Mouse (Mus musculus): ENCODE data around the gene Maml3. TPM values are rescaled to one million over a fixed set of nuclear protein-coding genes. Genes with fewer than 3 reads are reported as not detected.

The Maml3 gene
- polyA plus RNA-seq, 1 experiment from 2014 or later = 8.4 TPM

- 76% methylated on average over 11 of the region's 11 CpGs for WGBS
- H3K36me3 ChIP-seq = no peaks in the 10 kb centered on the region
- no peaks in the 10 kb centered on the region for H3K9me3 ChIP-seq
- peaks cover 25% of the 10 kb centered on the region for H3K4me1 ChIP-seq
- no peak overlapping the region for H3K9ac ChIP-seq
- H3K4me3 ChIP-seq = no peak overlapping the region
- no peaks in the 10 kb centered on the region for H3K27me3 ChIP-seq
- H3K27ac ChIP-seq = no peak overlapping the region
- ATAC-seq (ENCODE audit: borderline replicate concordance, extremely low read depth, low FRiP score, low TSS enrichment) = no peak
- no peak overlapping the region for H3K4me2 ChIP-seq
These were observed 107.3 kb downstream of the Maml3 start for GRCm38 (mm10) chr3:51997616-51998015.

- no peaks in the 10 kb centered on the region for H3K9me3 ChIP-seq
- H3K4me2 ChIP-seq = no peak overlapping the region
- no peak overlapping the region for H3K9ac ChIP-seq
- 65% methylated on average over 6 of the region's 6 CpGs for WGBS
- ATAC-seq (ENCODE audit: borderline replicate concordance, extremely low read depth, low FRiP score, low TSS enrichment) = no peak
- H3K4me3 ChIP-seq = no peak overlapping the region
- H3K27me3 ChIP-seq = no peaks in the 10 kb centered on the region
- H3K36me3 ChIP-seq = no peaks in the 10 kb centered on the region
- H3K27ac ChIP-seq = no peak overlapping the region
- H3K4me1 ChIP-seq = 0 out of 2 replicates have a peak, but pooled peaks cover 5% of the 10 kb centered on the region
These were observed 118.4 kb downstream of the Maml3 start for GRCm38 (mm10) chr3:51986507-51986906.

GRCm38 (mm10) chr3:51981496-51981895, 123.4 kb downstream of the Maml3 start:
- no peaks in the 10 kb centered on the region for H3K27me3 ChIP-seq
- H3K4me2 ChIP-seq = no peak overlapping the region
- H3K27ac ChIP-seq = no peak overlapping the region
- H3K4me1 ChIP-seq = peaks cover 26% of the 10 kb centered on the region
- no peak overlapping the region for H3K4me3 ChIP-seq
- no peak overlapping the region for H3K9ac ChIP-seq
- H3K36me3 ChIP-seq = no peaks in the 10 kb centered on the region
- ATAC-seq (ENCODE audit: borderline replicate concordance, extremely low read depth, low FRiP score, low TSS enrichment) = no peak
- no peaks in the 10 kb centered on the region for H3K9me3 ChIP-seq
- 63% methylated on average over 5 of the region's 5 CpGs for WGBS

GRCm38 (mm10) chr3:51977654-51978352, 127.1 kb downstream of the Maml3 start:
- H3K4me1 ChIP-seq = peaks cover 36% of the 10 kb centered on the region
- no peaks in the 10 kb centered on the region for H3K36me3 ChIP-seq
- H3K27me3 ChIP-seq = no peaks in the 10 kb centered on the region
- H3K4me3 ChIP-seq = no peak overlapping the region
- 43% methylated on average over 8 of the region's 8 CpGs for WGBS
- H3K4me2 ChIP-seq = peak overlapping the region; percentile 37
- peak; percentile 62; the same call in 1 of the 2 replicates for ATAC-seq (ENCODE audit: borderline replicate concordance, extremely low read depth, low FRiP score, low TSS enrichment)
- peak overlapping the region; percentile 76 for H3K27ac ChIP-seq
- H3K9ac ChIP-seq = no peak overlapping the region
- H3K9me3 ChIP-seq = no peaks in the 10 kb centered on the region

- Histone ChIP-seq H3K4me2 (no peak overlapping the region), H3K9me3 (no peaks in the 10 kb centered on the region), H3K4me1 (peaks cover 40% of the 10 kb centered on the region), H3K27ac (no peak overlapping the region), H3K4me3 (no peak overlapping the region), H3K36me3 (no peaks in the 10 kb centered on the region), H3K27me3 (no peaks in the 10 kb centered on the region), H3K9ac (no peak overlapping the region)
- no peak for ATAC-seq (ENCODE audit: borderline replicate concordance, extremely low read depth, low FRiP score, low TSS enrichment)
- 94% methylated on average over 7 of the region's 7 CpGs for WGBS
These were observed 130.3 kb downstream of the Maml3 start for GRCm38 (mm10) chr3:51974601-51975000.

GRCm38 (mm10) chr3:51974153-51974552, 130.7 kb downstream of the Maml3 start:
- Histone ChIP-seq H3K27me3 (no peaks in the 10 kb centered on the region), H3K4me2 (no peak overlapping the region), H3K4me3 (no peak overlapping the region), H3K27ac (no peak overlapping the region), H3K9me3 (no peaks in the 10 kb centered on the region), H3K4me1 (peaks cover 43% of the 10 kb centered on the region), H3K36me3 (no peaks in the 10 kb centered on the region), H3K9ac (no peak overlapping the region)
- ATAC-seq (ENCODE audit: borderline replicate concordance, extremely low read depth, low FRiP score, low TSS enrichment) = no peak
- WGBS = 92% methylated on average over 6 of the region's 6 CpGs

- Histone ChIP-seq H3K27ac (no peak overlapping the region), H3K4me2 (no peak overlapping the region), H3K9me3 (no peaks in the 10 kb centered on the region), H3K36me3 (no peaks in the 10 kb centered on the region), H3K4me1 (peaks cover 37% of the 10 kb centered on the region), H3K9ac (no peak overlapping the region), H3K27me3 (no peaks in the 10 kb centered on the region), H3K4me3 (no peak overlapping the region)
- no peak for ATAC-seq (ENCODE audit: borderline replicate concordance, extremely low read depth, low FRiP score, low TSS enrichment)
- WGBS = 58% methylated on average over 6 of the region's 6 CpGs
These were observed 132.3 kb downstream of the Maml3 start for GRCm38 (mm10) chr3:51972576-51972975.

- Histone ChIP-seq H3K4me2 (no peak overlapping the region; the same call in 1 of the 2 replicates), H3K9ac (no peak overlapping the region), H3K4me1 (peaks cover 31% of the 10 kb centered on the region), H3K36me3 (no peaks in the 10 kb centered on the region), H3K9me3 (no peaks in the 10 kb centered on the region), H3K27ac (peak overlapping the region; percentile 38; the same call in 1 of the 2 replicates), H3K27me3 (no peaks in the 10 kb centered on the region), H3K4me3 (no peak overlapping the region)
- 65% methylated on average over 2 of the region's 2 CpGs for WGBS
- no peak for ATAC-seq (ENCODE audit: borderline replicate concordance, extremely low read depth, low FRiP score, low TSS enrichment)
These were observed 134.4 kb downstream of the Maml3 start for GRCm38 (mm10) chr3:51970489-51970888.

GRCm38 (mm10) chr3:51969451-51969850, 135.4 kb downstream of the Maml3 start:
- Histone ChIP-seq H3K36me3 (no peaks in the 10 kb centered on the region), H3K27me3 (no peaks in the 10 kb centered on the region), H3K9me3 (no peaks in the 10 kb centered on the region), H3K4me1 (peaks cover 42% of the 10 kb centered on the region), H3K4me2 (no peak overlapping the region), H3K9ac (no peak overlapping the region), H3K27ac (no peak overlapping the region), H3K4me3 (no peak overlapping the region)
- no peak for ATAC-seq (ENCODE audit: borderline replicate concordance, extremely low read depth, low FRiP score, low TSS enrichment)
- WGBS = 68% methylated on average over 6 of the region's 6 CpGs

GRCm38 (mm10) chr3:51965841-51966240, 139.0 kb downstream of the Maml3 start:
- 0 out of 2 replicates have a peak overlapping the region, but pooled peaks have one; percentile 18 for H3K9ac ChIP-seq
- H3K27ac ChIP-seq = no peak overlapping the region
- H3K27me3 ChIP-seq = no peaks in the 10 kb centered on the region
- H3K9me3 ChIP-seq = no peaks in the 10 kb centered on the region
- H3K4me2 ChIP-seq = no peak overlapping the region
- no peak for ATAC-seq (ENCODE audit: borderline replicate concordance, extremely low read depth, low FRiP score, low TSS enrichment)
- WGBS = 41% methylated on average over 7 of the region's 7 CpGs
- peaks cover 44% of the 10 kb centered on the region for H3K4me1 ChIP-seq
- H3K36me3 ChIP-seq = no peaks in the 10 kb centered on the region
- no peak overlapping the region for H3K4me3 ChIP-seq

GRCm38 (mm10) chr3:51965436-51965835, 139.4 kb downstream of the Maml3 start:
- no peak for ATAC-seq (ENCODE audit: borderline replicate concordance, extremely low read depth, low FRiP score, low TSS enrichment)
- Histone ChIP-seq H3K9ac (0 out of 2 replicates have a peak overlapping the region, but pooled peaks have one; percentile 18), H3K27me3 (no peaks in the 10 kb centered on the region), H3K4me1 (peaks cover 42% of the 10 kb centered on the region), H3K4me3 (no peak overlapping the region), H3K36me3 (no peaks in the 10 kb centered on the region), H3K9me3 (no peaks in the 10 kb centered on the region), H3K4me2 (no peak overlapping the region), H3K27ac (peak overlapping the region; percentile 38; the same call in 1 of the 2 replicates)
- WGBS = 11% methylated on average over 2 of the region's 2 CpGs

GRCm38 (mm10) chr3:51965008-51965407, 139.9 kb downstream of the Maml3 start:
- WGBS = 23% methylated on average over 3 of the region's 3 CpGs
- Histone ChIP-seq H3K4me3 (no peak overlapping the region), H3K9ac (no peak overlapping the region), H3K9me3 (no peaks in the 10 kb centered on the region), H3K27me3 (no peaks in the 10 kb centered on the region), H3K4me1 (peaks cover 38% of the 10 kb centered on the region), H3K4me2 (no peak overlapping the region), H3K27ac (peak overlapping the region; percentile 38; the same call in 1 of the 2 replicates), H3K36me3 (no peaks in the 10 kb centered on the region)
- no peak for ATAC-seq (ENCODE audit: borderline replicate concordance, extremely low read depth, low FRiP score, low TSS enrichment)

Measured in lung, embryonic 15.5 days (tissue).